ENCODE assay signal across 5 mouse cellular contexts in genomic region chr13:100328029-100328428, GRCm38 (mm10). TPM values are rescaled to one million over a fixed set of nuclear protein-coding genes. Genes with fewer than 3 reads are reported as not detected.
DNase-seq lines count a peak whose midpoint lies in the region; ATAC-seq and TF ChIP-seq lines count a peak whose summit lies in the region.
"Not testable (repeated sequence)": the region's sequence is repeated elsewhere in the genome, so short reads cannot be mapped to it uniquely, and the experiment has no call there.

No protein-coding gene starts in this region.

- not testable (repeated sequence) for H3K27ac ChIP-seq in intestine, embryonic 14.5 days (ENCODE audit: low read depth); intestine, embryonic 15.5 days; intestine, embryonic 16.5 days (ENCODE audit: low read length); intestine, postnatal 0 days (ENCODE audit: low read depth, low read length)

- H3K9me3 ChIP-seq in intestine, embryonic 14.5 days (ENCODE audit: control insufficient read depth, low read length); intestine, embryonic 15.5 days; intestine, embryonic 16.5 days (ENCODE audit: control insufficient read depth, low read length); intestine, postnatal 0 days (ENCODE audit: control insufficient read depth): not testable (repeated sequence)

- not testable (repeated sequence) for H3K9ac ChIP-seq in intestine, embryonic 14.5 days (ENCODE audit: low read length); intestine, embryonic 15.5 days; intestine, embryonic 16.5 days (ENCODE audit: low read depth, low read length); intestine, postnatal 0 days (ENCODE audit: low read depth, low read length)

- H3K4me2 ChIP-seq in intestine, embryonic 14.5 days (ENCODE audit: low read length); intestine, embryonic 15.5 days (replicated peaks); intestine, embryonic 16.5 days (ENCODE audit: low read depth, low read length); intestine, postnatal 0 days (replicated peaks; ENCODE audit: low read depth): not testable (repeated sequence)

- DNase-seq in intestine, embryonic 14.5 days (ENCODE audit: low spot score) = not testable (repeated sequence)
- peak; percentile 48 for DNase-seq in large intestine, adult 2 months (ENCODE audit: low read depth, low spot score)

- H3K4me3 ChIP-seq in intestine, embryonic 14.5 days (ENCODE audit: low read depth, low read length); intestine, embryonic 15.5 days (replicated peaks); intestine, embryonic 16.5 days (ENCODE audit: low read length); intestine, postnatal 0 days (ENCODE audit: low read depth, low read length): not testable (repeated sequence)

- not testable (repeated sequence) for H3K36me3 ChIP-seq in intestine, embryonic 14.5 days (ENCODE audit: control insufficient read depth, insufficient read depth, low read length); intestine, embryonic 15.5 days; intestine, embryonic 16.5 days (ENCODE audit: control insufficient read depth, insufficient read depth, low read length); intestine, postnatal 0 days (ENCODE audit: control insufficient read depth, insufficient read depth)

- 32% methylated on average over 2 of the region's 2 CpGs for WGBS in intestine, embryonic 14.5 days
- 25% methylated on average over 2 of the region's 2 CpGs for WGBS in intestine, embryonic 15.5 days
- WGBS in intestine, embryonic 16.5 days = 38% methylated on average over 2 of the region's 2 CpGs
- 21% methylated on average over 2 of the region's 2 CpGs for WGBS in intestine, postnatal 0 days
- WGBS in large intestine, adult 2 months = 11% methylated on average over 2 of the region's 2 CpGs

- not testable (repeated sequence) for TF ChIP-seq CTCF in intestine, postnatal 0 days (IDR thresholded peaks at IDR 0.05; ENCODE audit: low read depth)

- peak; percentile 77; the same call in 1 of the 2 replicates for ATAC-seq in intestine, embryonic 14.5 days (replicated peaks; ENCODE audit: low FRiP score, low TSS enrichment, low read depth)
- ATAC-seq in intestine, embryonic 15.5 days = peak; percentile 79
- peak; percentile 75 for ATAC-seq in intestine, embryonic 16.5 days
- ATAC-seq in intestine, postnatal 0 days = peak; percentile 79

- not testable (repeated sequence) for H3K4me1 ChIP-seq in intestine, embryonic 14.5 days (replicated peaks; ENCODE audit: control insufficient read depth, insufficient read depth, low read length); intestine, embryonic 15.5 days (replicated peaks); intestine, embryonic 16.5 days (ENCODE audit: control insufficient read depth, insufficient read depth, low read length); intestine, postnatal 0 days (replicated peaks; ENCODE audit: control insufficient read depth, insufficient read depth, low read length)

- H3K27me3 ChIP-seq in intestine, embryonic 14.5 days (replicated peaks; ENCODE audit: control insufficient read depth, insufficient read depth, low read length); intestine, embryonic 15.5 days (replicated peaks); intestine, embryonic 16.5 days (replicated peaks; ENCODE audit: control insufficient read depth, insufficient read depth, low read length); intestine, postnatal 0 days (replicated peaks; ENCODE audit: control insufficient read depth, insufficient read depth, low read length): not testable (repeated sequence)

RNA-seq across cellular contexts. Expression of gene Naip6, which starts 10.6 kb away (rescaled TPM):
- 5.1 and 5.3 TPM in 2 replicates for polyA plus RNA-seq in intestine, embryonic 14.5 days (2014; fragmentation: Nextera tagmentation; extraction: Ambion mirVana)
- 8.2 and 9.1 TPM in 2 replicates for polyA plus RNA-seq in intestine, embryonic 15.5 days (2015; fragmentation: Nextera tagmentation; extraction: Ambion mirVana)
- 11.7 and 15.3 TPM in 2 replicates for polyA plus RNA-seq in intestine, embryonic 16.5 days (2015; fragmentation: Nextera tagmentation; extraction: Ambion mirVana)
- polyA plus RNA-seq in intestine, postnatal 0 days (2015; fragmentation: Nextera tagmentation; extraction: Ambion mirVana) = 14.8 and 18.5 TPM in 2 replicates
- polyA plus RNA-seq in large intestine, adult 2 months (2012; rRNA removed) = 54.0 and 61.6 TPM in 2 replicates
